Mouse (Mus musculus) lung, postnatal 0 days (tissue): ENCODE data around the gene Fancg.

Source experiments
- CTCF ChIP-seq: IDR thresholded peaks from 2 replicates; pipeline ENCODE4 v1.5.1; 2016; ENCODE audit warnings: antibody characterized with exemption, mild to moderate bottlenecking
- EP300 ChIP-seq: IDR thresholded peaks from 2 replicates; pipeline ENCODE4 v1.6.1; 2016; ENCODE audit warnings: antibody characterized with exemption, mild to moderate bottlenecking, control low read depth

- TF ChIP-seq CTCF = no peak
- TF ChIP-seq EP300 = no peak
These were observed 25.5 kb upstream of the Fancg start for GRCm38 (mm10) chr4:43035851-43036250.
